Mouse (Mus musculus) lung, embryonic 14.5 days (tissue): Measurements from ENCODE around the gene P2rx3. TPM values are rescaled to one million over a fixed set of nuclear protein-coding genes. Genes with fewer than 3 reads are reported as not detected.

Experiments
- ATAC-seq: fragments of 200-750 bp; cut with Nextera tagmentation; 2 replicates; pipeline ENCODE4 v1.8.0; 2017; ENCODE audit warnings: mild to moderate bottlenecking, moderate TSS enrichment, moderate library complexity; ENCODE audit not compliant: insufficient read depth
- DNase-seq: peaks from one replicate; pipeline ENCODE4 v3.0.0-alpha.2; 2015
- H3K27ac ChIP-seq: fragments of 300-500 bp; sonication (generic); 2 replicates; pipeline ENCODE4 v1.5.1; 2014; ENCODE audit warnings: low read depth, mild to moderate bottlenecking, moderate library complexity
- H3K27me3 ChIP-seq: fragments of 300-500 bp; sonication (generic); 2 replicates; pipeline ENCODE4 v1.6.1; 2014; ENCODE audit warnings: low read length, control low read depth; ENCODE audit not compliant: insufficient read depth
- H3K36me3 ChIP-seq: fragments of 300-500 bp; sonication (generic); 2 replicates; pipeline ENCODE4 v1.6.1; 2014; ENCODE audit warnings: control low read depth; ENCODE audit not compliant: insufficient read depth
- H3K4me1 ChIP-seq: fragments of 300-500 bp; sonication (generic); 2 replicates; pipeline ENCODE4 v1.6.1; 2014; ENCODE audit warnings: antibody characterized with exemption, control low read depth; ENCODE audit not compliant: insufficient read depth
- H3K4me2 ChIP-seq: fragments of 300-500 bp; sonication (generic); 2 replicates; pipeline ENCODE4 v1.6.1; 2014; ENCODE audit warnings: mild to moderate bottlenecking
- H3K4me3 ChIP-seq: fragments of 300-500 bp; sonication (generic); 2 replicates; pipeline ENCODE4 v1.5.1; 2014; ENCODE audit warnings: low read depth, low read length
- H3K9ac ChIP-seq: fragments of 300-500 bp; sonication (generic); 2 replicates; pipeline ENCODE4 v1.6.1; 2014
- H3K9me3 ChIP-seq: fragments of 300-500 bp; sonication (generic); 2 replicates; pipeline ENCODE4 v1.6.1; 2016; ENCODE audit warnings: low read depth, low read length, control low read depth
- CTCF ChIP-seq: IDR thresholded peaks from 2 replicates; pipeline ENCODE4 v1.5.1; 2016; ENCODE audit warnings: antibody characterized with exemption, low read depth
- WGBS: fragments of 180-500 bp; shearing (Covaris S2); extraction: QIAGEN DNeasy Blood & Tissue Kit; methylation state at CpG from one replicate; pipeline ENCODE4 v1.1.7; 2014; 5-methylcytosine and 5-hydroxymethylcytosine counted together
- polyA plus RNA-seq: library from polyadenylated mRNA; unstranded; fragments of >200 nt; fragmentation: Nextera tagmentation; extraction: Ambion mirVana; gene quantifications from 2 replicates; pipeline ENCODE4 v1.2.1, GENCODE M21; 2014

The P2rx3 gene
- polyA plus RNA-seq, 1 experiment from 2014 or later = 0.43 TPM

- peak overlapping the region; percentile 33 for H3K4me3 ChIP-seq
- H3K27ac ChIP-seq = peak overlapping the region; percentile 91
- no peaks in the 10 kb centered on the region for H3K27me3 ChIP-seq
- ATAC-seq = peak; percentile 55
- peaks cover 9% of the 10 kb centered on the region for H3K4me1 ChIP-seq
- TF ChIP-seq CTCF = no peak
- peak overlapping the region; percentile 30 for H3K9ac ChIP-seq
- DNase-seq = peak; percentile 90
- H3K36me3 ChIP-seq = peaks cover 53% of the 10 kb centered on the region
- 6% methylated on average over 10 of the region's 10 CpGs for WGBS
- H3K9me3 ChIP-seq = no peaks in the 10 kb centered on the region
- H3K4me2 ChIP-seq = peak overlapping the region; percentile 61
Observed at GRCm38 (mm10) chr2:85050001-85050634, 12.9 kb upstream of the P2rx3 start.

- H3K4me2 ChIP-seq = peak overlapping the region; percentile 61
- no peaks in the 10 kb centered on the region for H3K9me3 ChIP-seq
- H3K27ac ChIP-seq = peak overlapping the region; percentile 91
- DNase-seq (peak; percentile 44), ATAC-seq (no peak)
- H3K4me3 ChIP-seq = peak overlapping the region; percentile 67; the same call in 1 of the 2 replicates
- H3K9ac ChIP-seq = peak overlapping the region; percentile 1; the same call in 1 of the 2 replicates
- H3K36me3 ChIP-seq = peaks cover 52% of the 10 kb centered on the region
- 0 out of 2 replicates have a peak, but pooled peaks have one; percentile 10 for TF ChIP-seq CTCF
- H3K27me3 ChIP-seq = no peaks in the 10 kb centered on the region
- peaks cover 9% of the 10 kb centered on the region for H3K4me1 ChIP-seq
- WGBS = 55% methylated on average over 4 of the region's 4 CpGs
Observed at GRCm38 (mm10) chr2:85049277-85049676, 12.0 kb upstream of the P2rx3 start.

DNA sequence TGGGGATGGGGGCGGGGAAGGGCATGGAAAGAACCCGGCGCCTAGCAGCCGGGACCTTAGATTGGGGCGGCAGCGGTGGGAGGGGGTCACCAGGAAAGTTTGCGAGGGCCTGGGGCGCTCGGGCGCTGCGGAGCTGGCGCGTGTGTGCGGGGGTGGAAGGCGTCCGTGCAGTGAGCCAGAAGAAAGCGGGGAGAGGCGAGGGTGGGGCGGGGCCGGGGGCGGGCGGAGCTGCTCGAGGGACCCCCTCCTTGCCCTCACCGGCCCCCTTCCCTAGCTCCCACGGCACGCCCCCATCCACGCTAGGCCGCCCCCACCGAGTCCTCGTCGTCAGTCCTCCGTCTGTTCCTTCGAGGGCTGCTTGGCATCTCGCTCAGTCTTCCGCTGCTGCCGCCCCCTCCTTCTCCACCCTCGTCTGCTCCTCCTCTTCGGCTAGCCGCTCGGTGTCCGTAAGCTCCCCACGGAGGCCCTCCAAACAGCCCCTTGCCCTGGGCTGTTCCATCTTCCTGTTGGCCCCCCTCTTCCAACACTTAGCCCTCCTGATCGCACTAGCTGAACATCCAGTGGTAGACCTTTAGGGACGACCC, 11.0 kb upstream of the P2rx3 start:
- Histone ChIP-seq H3K36me3 (peaks cover 53% of the 10 kb centered on the region), H3K4me1 (peaks cover 9% of the 10 kb centered on the region), H3K27me3 (no peaks in the 10 kb centered on the region), H3K27ac (peak overlapping the region; percentile 91), H3K9ac (peak overlapping the region; percentile 68), H3K9me3 (no peaks in the 10 kb centered on the region), H3K4me2 (peak overlapping the region; percentile 61), H3K4me3 (peak overlapping the region; percentile 67)
- peak; percentile 83 for DNase-seq
- no peak for TF ChIP-seq CTCF
- WGBS = 0% methylated on average over 39 of the region's 44 CpGs
- peak; percentile 65 for ATAC-seq

DNA sequence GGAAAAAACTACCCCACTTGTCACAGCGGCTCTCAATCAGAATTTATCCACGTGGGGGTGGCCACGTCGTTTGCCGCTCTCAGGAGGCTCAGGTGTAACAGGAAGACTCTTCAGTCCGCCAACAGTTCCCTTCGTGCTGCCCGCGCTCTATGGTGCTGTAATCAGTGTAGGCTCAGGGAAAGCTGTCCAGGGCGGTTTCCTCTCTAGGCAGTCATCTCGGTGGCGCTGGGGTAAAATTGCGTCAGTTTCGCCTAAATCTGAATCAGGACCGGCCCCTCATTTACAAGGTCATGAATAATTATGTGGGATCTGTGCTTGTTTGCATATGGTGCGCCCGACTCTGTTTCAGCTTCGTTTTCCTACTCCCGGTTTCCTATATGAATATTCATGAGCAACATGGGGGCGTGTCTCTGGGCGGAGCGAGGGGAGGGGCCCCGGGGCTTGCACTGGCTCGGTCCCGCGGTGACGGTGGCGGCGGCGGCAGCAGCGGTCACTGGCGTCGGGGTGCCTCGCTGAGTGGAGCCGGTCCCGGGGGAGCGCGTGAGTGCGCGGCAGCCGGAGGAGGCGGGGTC, 10.4 kb upstream of the P2rx3 start, which contains the start of gene Tnks1bp1:
Gene Tnks1bp1, plus strand, starts transcription at position 427 of the 572 bp plus-strand sequence.
- Histone ChIP-seq H3K27me3 (no peaks in the 10 kb centered on the region), H3K4me1 (peaks cover 9% of the 10 kb centered on the region), H3K9me3 (no peaks in the 10 kb centered on the region), H3K4me3 (peak within 1 kb of the TSS; percentile 67), H3K27ac (peak within 1 kb of the TSS; percentile 91), H3K9ac (peak within 1 kb of the TSS; percentile 68), H3K4me2 (peak within 1 kb of the TSS; percentile 61), H3K36me3 (peaks cover 57% of the 10 kb centered on the region)
- DNase-seq = peak; percentile 97
- TF ChIP-seq CTCF = no peak
- WGBS = 2% methylated on average over 42 of the region's 42 CpGs
- ATAC-seq = peak; percentile 79

DNA sequence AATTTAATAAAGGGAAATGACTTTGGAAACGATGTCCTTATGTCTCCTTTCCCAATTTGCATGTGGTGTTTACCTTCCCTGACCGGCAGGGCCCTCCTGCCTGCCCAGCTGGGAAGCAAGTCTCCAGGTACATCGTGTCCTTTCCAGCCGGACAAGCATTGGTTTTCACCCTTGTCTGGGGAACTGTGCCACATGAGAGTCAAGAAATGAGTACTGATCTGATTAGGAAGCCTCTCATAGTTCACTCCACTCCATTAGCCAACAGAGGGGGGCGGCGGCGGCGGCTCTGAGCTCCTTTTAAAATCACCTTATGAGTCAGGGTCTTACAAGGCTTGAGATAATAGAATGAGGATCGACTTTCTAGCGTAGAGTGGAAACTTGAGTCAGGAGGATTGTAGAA, 9.8 kb upstream of the P2rx3 start:
- H3K27ac ChIP-seq = peak overlapping the region; percentile 91
- peak overlapping the region; percentile 67 for H3K4me3 ChIP-seq
- H3K36me3 ChIP-seq = peaks cover 57% of the 10 kb centered on the region
- no peaks in the 10 kb centered on the region for H3K9me3 ChIP-seq
- H3K9ac ChIP-seq = peak overlapping the region; percentile 45
- peak; percentile 24; the same call in 1 of the 2 replicates for TF ChIP-seq CTCF
- peak overlapping the region; percentile 61 for H3K4me2 ChIP-seq
- 34% methylated on average over 10 of the region's 10 CpGs for WGBS
- DNase-seq (peak; percentile 7), ATAC-seq (no peak)
- H3K27me3 ChIP-seq = no peaks in the 10 kb centered on the region
- peaks cover 9% of the 10 kb centered on the region for H3K4me1 ChIP-seq

GRCm38 (mm10) chr2:85046222-85046621, 9.0 kb upstream of the P2rx3 start:
- Histone ChIP-seq H3K27me3 (no peaks in the 10 kb centered on the region), H3K4me3 (no peak overlapping the region), H3K36me3 (peaks cover 61% of the 10 kb centered on the region), H3K4me2 (no peak overlapping the region), H3K4me1 (peaks cover 6% of the 10 kb centered on the region), H3K9ac (no peak overlapping the region), H3K9me3 (no peaks in the 10 kb centered on the region), H3K27ac (no peak overlapping the region)
- TF ChIP-seq CTCF = no peak
- no peak for DNase-seq
- ATAC-seq = no peak
- WGBS = 70% methylated on average over 8 of the region's 8 CpGs

DNA sequence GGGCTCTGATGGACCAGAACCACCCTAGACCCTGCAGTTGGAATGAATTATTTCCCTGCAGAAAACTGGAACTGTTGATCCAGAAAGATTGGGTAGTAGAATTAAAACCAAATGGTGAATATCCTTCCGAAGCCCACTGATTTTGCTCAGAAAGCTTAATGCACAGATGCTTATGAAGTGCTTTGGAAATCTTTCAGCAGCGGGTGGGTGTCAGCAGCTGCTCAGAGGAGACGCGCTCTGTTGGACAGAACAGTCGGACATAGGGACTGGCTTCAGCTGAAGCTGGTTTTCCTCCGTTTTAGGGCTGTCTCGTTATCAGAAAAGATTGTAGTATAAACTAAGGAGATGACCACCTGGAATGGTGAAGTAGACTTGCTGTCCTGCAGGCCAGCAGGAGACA, 6.4 kb upstream of the P2rx3 start:
- Histone ChIP-seq H3K27me3 (no peaks in the 10 kb centered on the region), H3K27ac (no peak overlapping the region), H3K9me3 (no peaks in the 10 kb centered on the region), H3K9ac (no peak overlapping the region), H3K4me2 (no peak overlapping the region), H3K4me3 (no peak overlapping the region), H3K4me1 (0 out of 2 replicates have a peak, but pooled peaks cover under 1% of the 10 kb centered on the region), H3K36me3 (peaks cover 86% of the 10 kb centered on the region)
- DNase-seq (no peak), ATAC-seq (no peak)
- 88% methylated on average over 7 of the region's 7 CpGs for WGBS
- no peak for TF ChIP-seq CTCF
